Mouse (Mus musculus) ES-Bruce4 (cell line): ENCODE results near the gene Hmcn2.

Source experiments
- CTCF ChIP-seq: IDR thresholded peaks from one replicate; pipeline ENCODE4 v1.8.1; 2011; ENCODE audit warnings: low read depth, low read length
- POLR2A ChIP-seq: IDR thresholded peaks from one replicate; pipeline ENCODE4 v1.8.1; 2011; ENCODE audit warnings: low read length; ENCODE audit not compliant: insufficient read depth

- TF ChIP-seq CTCF (no peak), POLR2A (no peak)
Observed at GRCm38 (mm10) chr2:31439576-31439975, 125.4 kb downstream of the Hmcn2 start.
